Mouse (Mus musculus): ENCODE results near the gene Rabgap1l. TPM values are rescaled to one million over a fixed set of nuclear protein-coding genes. Genes with fewer than 3 reads are reported as not detected.

Gene Rabgap1l
- 10.7 and 12.0 TPM in 2 replicates for polyA plus RNA-seq (2015; fragmentation: Nextera tagmentation; extraction: Ambion mirVana)

DNA sequence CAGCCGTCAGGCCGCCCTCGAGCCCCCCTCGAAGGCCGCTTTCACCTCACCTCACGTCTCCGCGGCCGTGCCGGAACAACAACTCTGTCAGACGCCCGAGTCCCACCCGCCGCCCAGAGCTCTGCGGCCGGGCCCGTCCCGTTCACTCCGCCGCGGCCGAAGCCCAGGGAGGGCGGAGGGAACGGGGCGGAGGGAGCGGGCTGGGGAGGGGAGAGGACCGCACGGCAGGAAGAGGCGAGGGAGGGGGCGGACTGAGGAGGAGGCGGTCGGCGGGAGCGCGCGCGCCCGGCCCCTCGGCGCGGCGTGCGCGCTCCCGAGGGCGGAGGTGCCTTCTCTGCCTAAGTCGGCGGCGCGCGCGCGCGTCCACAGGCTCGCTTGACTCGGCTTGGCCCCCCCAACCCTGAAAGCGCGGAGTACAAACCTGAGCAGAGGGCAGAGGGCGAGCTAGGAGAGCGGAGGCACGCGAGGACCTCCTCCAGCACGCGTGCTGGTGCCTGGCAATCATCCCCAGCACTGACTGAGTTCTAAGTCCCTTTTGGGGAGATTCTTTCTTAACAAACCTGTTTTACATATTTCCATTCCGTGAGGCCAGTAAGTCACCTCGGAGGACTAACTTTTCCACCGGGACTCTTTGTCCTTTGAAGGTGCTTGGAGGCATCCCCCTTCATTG lies at the start of gene Rabgap1l:
Gene Rabgap1l (minus strand): TSS at position 526 of the 670 bp plus-strand sequence.
- DNase-seq (ENCODE audit: low spot score) (peak; percentile 95), ATAC-seq (replicated peaks; ENCODE audit: low FRiP score, low read depth) (peak; percentile 97)
- under 1% methylated on average over 59 of the region's 67 CpGs for WGBS
- peak within 1 kb of the TSS; percentile 85 for H3K9ac ChIP-seq (ENCODE audit: low read depth, low read length)
- peak within 1 kb of the TSS; percentile 72 for H3K27ac ChIP-seq
- H3K4me2 ChIP-seq (ENCODE audit: low read length), result peak within 1 kb of the TSS; percentile 88
- no peaks in the 10 kb centered on the region for H3K27me3 ChIP-seq (ENCODE audit: insufficient read depth, low read length)
- H3K36me3 ChIP-seq (ENCODE audit: insufficient read depth, low read length), result no peaks in the 10 kb centered on the region
- peak within 1 kb of the TSS; percentile 94 for H3K4me3 ChIP-seq (replicated peaks; ENCODE audit: low read depth, low read length)
- TF ChIP-seq CTCF (IDR thresholded peaks at IDR 0.05; ENCODE audit: low read depth), result no peak
- H3K9me3 ChIP-seq (replicated peaks; ENCODE audit: low read length), result no peaks in the 10 kb centered on the region
- H3K4me1 ChIP-seq (replicated peaks; ENCODE audit: insufficient read depth, low read length), result no peaks in the 10 kb centered on the region

DNA sequence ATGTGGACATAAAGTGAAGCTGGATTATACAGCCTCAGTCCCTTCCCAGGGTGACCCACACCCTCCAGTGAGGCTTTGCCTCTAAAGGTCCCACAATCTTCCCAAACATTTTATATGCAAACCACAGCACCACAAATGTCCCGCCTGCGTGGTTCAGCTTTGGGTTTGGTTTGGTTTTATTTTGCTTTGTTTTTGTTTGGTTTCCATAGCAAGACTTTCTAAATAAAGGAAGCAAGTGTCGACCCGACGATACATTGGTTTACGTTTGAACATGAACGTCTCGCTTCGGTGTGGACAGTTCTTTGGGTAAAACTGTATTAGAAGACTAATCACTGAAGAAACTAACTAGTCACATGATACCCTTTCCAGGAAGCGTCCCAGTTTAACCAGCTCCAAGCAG lies 49.6 kb upstream of the Rabgap1l start:
- WGBS, result 73% methylated on average over 10 of the region's 10 CpGs
- TF ChIP-seq CTCF (IDR thresholded peaks at IDR 0.05; ENCODE audit: low read depth), result no peak
- H3K27ac ChIP-seq, result no peak overlapping the region
- no peaks in the 10 kb centered on the region for H3K9me3 ChIP-seq (replicated peaks; ENCODE audit: low read length)
- H3K27me3 ChIP-seq (ENCODE audit: insufficient read depth, low read length), result no peaks in the 10 kb centered on the region
- no peak for ATAC-seq (replicated peaks; ENCODE audit: low FRiP score, low read depth)
- no peaks in the 10 kb centered on the region for H3K36me3 ChIP-seq (ENCODE audit: insufficient read depth, low read length)
- no peak overlapping the region for H3K9ac ChIP-seq (ENCODE audit: low read depth, low read length)
- H3K4me1 ChIP-seq (replicated peaks; ENCODE audit: insufficient read depth, low read length), result no peaks in the 10 kb centered on the region
- H3K4me3 ChIP-seq (replicated peaks; ENCODE audit: low read depth, low read length), result no peak overlapping the region
- no peak overlapping the region for H3K4me2 ChIP-seq (ENCODE audit: low read length)
- DNase-seq (ENCODE audit: low spot score), result peak; percentile 0

DNA sequence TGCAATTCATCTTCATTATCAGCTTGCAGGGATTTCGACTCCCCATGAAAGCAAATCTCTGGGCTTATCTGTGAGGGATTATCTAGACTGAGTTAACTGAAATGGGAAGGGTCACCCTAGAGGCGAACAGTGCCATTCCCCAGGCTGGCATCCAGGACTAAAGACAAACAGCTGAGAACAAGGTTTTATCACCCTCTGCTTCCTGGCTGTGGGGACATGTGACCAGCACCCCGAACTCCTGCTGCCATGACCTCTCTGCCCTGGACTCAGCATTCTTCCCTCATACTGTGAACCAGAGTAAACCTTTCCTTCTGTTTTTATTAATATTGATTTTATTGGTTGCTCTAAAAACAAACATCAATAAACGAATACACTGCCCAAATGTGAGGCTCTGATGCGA lies 47.6 kb upstream of the Rabgap1l start:
- ATAC-seq (replicated peaks; ENCODE audit: low FRiP score, low read depth) (no peak), DNase-seq (ENCODE audit: low spot score) (no peak)
- no peak overlapping the region for H3K9ac ChIP-seq (ENCODE audit: low read depth, low read length)
- H3K27ac ChIP-seq, result no peak overlapping the region
- no peaks in the 10 kb centered on the region for H3K27me3 ChIP-seq (ENCODE audit: insufficient read depth, low read length)
- no peak overlapping the region for H3K4me3 ChIP-seq (replicated peaks; ENCODE audit: low read depth, low read length)
- 75% methylated on average over 5 of the region's 5 CpGs for WGBS
- H3K9me3 ChIP-seq (replicated peaks; ENCODE audit: low read length), result no peaks in the 10 kb centered on the region
- H3K4me1 ChIP-seq (replicated peaks; ENCODE audit: insufficient read depth, low read length), result no peaks in the 10 kb centered on the region
- no peaks in the 10 kb centered on the region for H3K36me3 ChIP-seq (ENCODE audit: insufficient read depth, low read length)
- H3K4me2 ChIP-seq (ENCODE audit: low read length), result no peak overlapping the region
- no peak for TF ChIP-seq CTCF (IDR thresholded peaks at IDR 0.05; ENCODE audit: low read depth)

DNA sequence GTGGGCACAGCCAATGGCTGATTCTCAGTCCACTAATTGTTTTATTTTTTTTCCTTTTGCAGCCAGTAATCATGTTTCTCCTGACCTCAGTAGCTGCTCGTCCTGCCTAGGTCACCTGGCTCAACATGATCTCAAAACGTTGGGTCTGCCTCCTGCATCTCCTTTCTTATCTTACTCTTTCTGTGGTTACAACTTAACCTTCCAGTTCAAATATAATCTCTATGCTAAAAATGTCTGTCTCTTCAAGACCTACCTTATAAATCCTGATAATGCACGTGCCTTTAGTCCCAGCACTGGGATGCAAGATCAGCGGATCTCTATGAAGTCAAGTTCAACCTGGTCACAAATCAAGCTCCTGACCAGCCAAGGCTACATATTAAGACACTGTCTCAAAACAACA lies 46.1 kb upstream of the Rabgap1l start:
- no peaks in the 10 kb centered on the region for H3K9me3 ChIP-seq (replicated peaks; ENCODE audit: low read length)
- TF ChIP-seq CTCF (IDR thresholded peaks at IDR 0.05; ENCODE audit: low read depth), result no peak
- no peak overlapping the region for H3K9ac ChIP-seq (ENCODE audit: low read depth, low read length)
- DNase-seq (ENCODE audit: low spot score) (no peak), ATAC-seq (replicated peaks; ENCODE audit: low FRiP score, low read depth) (no peak)
- no peaks in the 10 kb centered on the region for H3K36me3 ChIP-seq (ENCODE audit: insufficient read depth, low read length)
- no peak overlapping the region for H3K4me2 ChIP-seq (ENCODE audit: low read length)
- WGBS, result 55% methylated on average over 4 of the region's 4 CpGs
- H3K27ac ChIP-seq, result no peak overlapping the region
- no peak overlapping the region for H3K4me3 ChIP-seq (replicated peaks; ENCODE audit: low read depth, low read length)
- no peaks in the 10 kb centered on the region for H3K27me3 ChIP-seq (ENCODE audit: insufficient read depth, low read length)
- H3K4me1 ChIP-seq (replicated peaks; ENCODE audit: insufficient read depth, low read length), result no peaks in the 10 kb centered on the region

DNA sequence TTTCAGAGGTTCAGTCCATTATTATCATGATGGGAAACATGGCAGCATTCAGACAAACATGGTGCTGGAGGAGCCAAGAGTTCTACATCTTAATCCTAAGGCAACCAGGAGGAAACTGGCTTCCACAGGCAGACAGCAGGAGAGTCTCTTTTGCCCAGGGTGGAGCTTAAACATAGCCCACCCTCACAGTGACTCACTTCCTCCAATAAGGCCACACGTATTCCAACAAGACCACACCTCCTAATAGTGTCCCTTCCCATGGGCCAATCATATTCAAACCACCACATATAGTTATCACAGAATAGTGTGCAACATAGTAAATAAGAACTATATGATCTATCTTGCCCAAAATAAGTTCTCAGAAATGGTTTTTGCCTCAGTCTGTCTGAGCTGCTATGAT lies 41.4 kb upstream of the Rabgap1l start:
- no peak for DNase-seq (ENCODE audit: low spot score)
- 89% methylated on average over 1 of the region's 1 CpGs for WGBS

DNA sequence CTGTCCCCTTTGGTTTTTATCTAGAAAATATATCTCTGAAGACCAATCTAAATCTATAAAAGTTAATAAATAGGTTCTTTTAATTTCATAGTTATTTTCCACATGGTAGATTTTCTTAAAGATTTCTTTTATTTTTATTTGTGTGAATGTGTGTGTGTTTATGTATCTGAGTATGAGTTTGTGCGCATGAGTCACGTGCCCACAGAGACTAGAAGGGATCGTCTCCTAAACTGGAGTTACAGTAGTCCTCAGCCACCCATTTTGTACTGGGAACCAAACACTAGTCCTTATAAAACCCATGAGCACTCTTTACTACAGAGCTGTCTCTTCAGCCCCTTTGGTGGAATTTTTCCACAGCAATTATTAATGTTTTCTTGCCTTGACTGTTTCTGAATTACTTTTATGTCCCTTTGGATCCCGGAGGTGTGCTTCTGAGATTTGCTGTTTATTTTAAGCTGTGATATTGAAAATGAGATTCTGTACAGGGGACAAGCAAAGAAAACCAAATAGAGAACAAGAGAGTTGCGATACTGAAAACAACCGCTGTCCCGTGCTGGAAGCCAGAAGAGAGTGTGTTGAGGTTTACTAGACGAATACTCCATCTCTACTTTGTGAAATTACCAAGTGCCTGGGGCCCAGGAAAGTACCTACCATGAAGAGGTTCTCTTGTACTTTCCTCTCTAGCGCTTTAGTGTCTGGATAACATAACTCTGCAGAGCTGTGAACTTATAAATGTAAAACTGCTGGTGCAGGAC lies 39.4 kb upstream of the Rabgap1l start:
- Histone ChIP-seq H3K4me3 (replicated peaks; ENCODE audit: low read depth, low read length) (no peak overlapping the region), H3K27ac (no peak overlapping the region), H3K27me3 (ENCODE audit: insufficient read depth, low read length) (no peaks in the 10 kb centered on the region), H3K4me2 (ENCODE audit: low read length) (no peak overlapping the region), H3K36me3 (ENCODE audit: insufficient read depth, low read length) (no peaks in the 10 kb centered on the region), H3K9me3 (replicated peaks; ENCODE audit: low read length) (no peaks in the 10 kb centered on the region), H3K4me1 (replicated peaks; ENCODE audit: insufficient read depth, low read length) (no peaks in the 10 kb centered on the region), H3K9ac (ENCODE audit: low read depth, low read length) (no peak overlapping the region)
- WGBS, result 86% methylated on average over 9 of the region's 9 CpGs
- DNase-seq (ENCODE audit: low spot score) (no peak), ATAC-seq (replicated peaks; ENCODE audit: low FRiP score, low read depth) (no peak)
- no peak for TF ChIP-seq CTCF (IDR thresholded peaks at IDR 0.05; ENCODE audit: low read depth)

More for the DNA sequence above, 41.4 kb upstream of the Rabgap1l start:
- Histone ChIP-seq H3K36me3 (ENCODE audit: insufficient read depth, low read length) (no peaks in the 10 kb centered on the region), H3K4me1 (replicated peaks; ENCODE audit: insufficient read depth, low read length) (no peaks in the 10 kb centered on the region), H3K9ac (ENCODE audit: low read depth, low read length) (no peak overlapping the region), H3K27me3 (ENCODE audit: insufficient read depth, low read length) (no peaks in the 10 kb centered on the region), H3K4me2 (ENCODE audit: low read length) (no peak overlapping the region), H3K9me3 (replicated peaks; ENCODE audit: low read length) (no peaks in the 10 kb centered on the region), H3K27ac (no peak overlapping the region), H3K4me3 (replicated peaks; ENCODE audit: low read depth, low read length) (no peak overlapping the region)
- TF ChIP-seq CTCF (IDR thresholded peaks at IDR 0.05; ENCODE audit: low read depth), result no peak
- no peak for ATAC-seq (replicated peaks; ENCODE audit: low FRiP score, low read depth)

Data from kidney, postnatal 0 days (tissue).